Mouse (Mus musculus) splenic B cell, adult 2 months (primary cell): Measurements from ENCODE around the gene Herc4.

Source experiments
- DNase-seq: peaks from one replicate; pipeline ENCODE4 v3.0.0-alpha.2; 2011; ENCODE audit warnings: low read depth, low spot score
- H3K27me3 ChIP-seq: 2 replicates; pipeline ENCODE4 v1.6.1; 2012; ENCODE audit warnings: mild to moderate bottlenecking, low read length, moderate library complexity, mixed read lengths; ENCODE audit not compliant: control insufficient read depth, poor library complexity, insufficient read depth, severe bottlenecking
- H3K36me3 ChIP-seq: 2 replicates; pipeline ENCODE4 v1.6.1; 2012; ENCODE audit warnings: mild to moderate bottlenecking, low read length, moderate library complexity, mixed read lengths; ENCODE audit not compliant: control insufficient read depth, poor library complexity, insufficient read depth, severe bottlenecking

Herc4 gene

DNA sequence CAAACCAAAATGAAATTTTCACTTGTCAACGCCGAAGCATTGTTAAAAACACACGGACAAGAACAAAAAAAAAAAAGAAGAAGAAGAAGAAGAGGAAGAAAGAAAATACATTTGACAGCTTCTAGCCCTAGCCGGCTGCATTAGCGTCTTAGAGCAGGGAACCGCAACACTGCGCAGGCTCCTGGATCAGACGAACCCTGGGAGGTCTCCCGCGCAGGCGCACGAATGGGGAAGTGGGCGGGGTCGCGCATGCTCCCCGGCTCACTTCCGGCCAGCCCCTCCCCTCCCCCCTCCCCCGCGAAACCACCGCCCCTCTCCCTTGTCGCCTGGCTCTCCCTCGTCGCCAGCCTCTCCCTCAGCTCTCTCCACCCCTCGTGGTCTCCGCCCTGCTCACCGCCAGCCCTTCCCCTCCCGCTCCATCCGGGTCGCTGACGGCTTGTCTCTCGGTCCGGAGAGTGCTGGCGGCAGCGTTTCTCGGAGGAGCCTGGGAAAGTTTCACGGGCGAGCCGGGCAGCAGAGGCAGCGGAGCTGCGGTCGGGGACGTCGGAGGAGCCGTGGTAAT is at the start of gene Herc4:
Herc4 (plus strand) TSS at position 318 of the 562 bp plus-strand sequence.
- DNase-seq, result peak; percentile 97
- Histone ChIP-seq H3K27me3 (no peaks in the 10 kb centered on the region), H3K36me3 (peaks cover 4% of the 10 kb centered on the region; the same call in 1 of the 2 replicates)

DNA sequence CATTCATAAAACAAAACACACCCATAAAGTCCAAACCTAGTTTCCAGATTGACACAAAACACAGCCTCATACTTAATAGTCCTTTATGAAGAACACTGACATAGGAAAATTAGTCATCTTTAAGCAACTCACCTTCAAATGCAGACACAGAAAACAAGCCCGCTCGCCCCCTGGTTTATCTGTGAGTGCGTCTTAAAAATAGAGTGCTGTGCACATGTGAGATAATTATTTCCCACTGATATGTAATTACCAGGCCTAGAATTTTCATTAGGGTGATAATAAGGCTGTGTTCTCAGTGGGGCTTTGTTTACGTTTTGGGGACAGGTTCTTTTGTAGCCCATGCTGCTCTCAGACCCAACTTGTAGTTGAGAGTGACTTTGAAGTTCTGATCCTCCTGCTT is 44.6 kb upstream of the Herc4 start:
- H3K36me3 ChIP-seq, result no peaks in the 10 kb centered on the region
- DNase-seq, result no peak
- H3K27me3 ChIP-seq, result no peaks in the 10 kb centered on the region

DNA sequence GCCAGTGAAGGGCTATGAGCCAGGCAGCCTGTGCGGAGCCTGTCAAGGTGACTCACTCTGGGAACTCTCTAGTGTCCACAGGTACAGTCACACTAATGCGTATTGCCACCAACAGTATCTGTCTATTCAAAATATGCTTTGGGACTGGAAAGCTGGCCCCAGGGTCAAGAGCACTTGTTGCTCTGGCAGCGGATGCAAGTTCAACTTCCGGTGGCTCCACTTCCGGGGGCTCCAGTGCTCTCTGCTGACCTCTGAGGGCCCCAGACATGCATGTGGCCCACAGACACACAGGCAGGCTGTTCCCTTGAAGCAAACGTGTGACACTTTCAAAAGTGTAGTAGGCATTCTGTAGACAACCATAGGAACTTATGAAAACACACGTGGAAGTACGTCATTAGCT is 42.1 kb upstream of the Herc4 start:
- H3K36me3 ChIP-seq, result no peaks in the 10 kb centered on the region
- H3K27me3 ChIP-seq, result no peaks in the 10 kb centered on the region
- DNase-seq, result no peak

DNA sequence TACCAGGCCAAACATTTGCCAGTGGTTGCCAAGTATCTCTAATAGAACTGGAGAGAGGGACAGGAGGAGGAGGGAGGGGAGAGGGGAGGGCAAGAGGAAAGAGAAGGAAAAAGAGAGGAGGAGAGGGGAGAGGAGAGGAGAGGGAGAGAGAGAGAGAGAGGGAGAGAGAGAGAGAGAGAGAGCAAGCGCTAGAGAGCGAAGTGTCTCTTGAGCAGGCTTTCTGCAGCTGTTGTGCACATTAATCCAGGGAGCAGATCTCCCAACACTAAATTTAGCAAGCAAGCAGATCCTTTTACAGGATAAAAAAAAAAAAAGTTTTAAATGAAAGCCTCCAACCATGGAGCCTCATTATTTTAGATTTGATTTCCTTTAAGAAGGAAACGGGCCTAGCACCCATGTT is 40.6 kb upstream of the Herc4 start:
- H3K36me3 ChIP-seq, result no peaks in the 10 kb centered on the region
- no peak for DNase-seq
- H3K27me3 ChIP-seq, result no peaks in the 10 kb centered on the region

DNA sequence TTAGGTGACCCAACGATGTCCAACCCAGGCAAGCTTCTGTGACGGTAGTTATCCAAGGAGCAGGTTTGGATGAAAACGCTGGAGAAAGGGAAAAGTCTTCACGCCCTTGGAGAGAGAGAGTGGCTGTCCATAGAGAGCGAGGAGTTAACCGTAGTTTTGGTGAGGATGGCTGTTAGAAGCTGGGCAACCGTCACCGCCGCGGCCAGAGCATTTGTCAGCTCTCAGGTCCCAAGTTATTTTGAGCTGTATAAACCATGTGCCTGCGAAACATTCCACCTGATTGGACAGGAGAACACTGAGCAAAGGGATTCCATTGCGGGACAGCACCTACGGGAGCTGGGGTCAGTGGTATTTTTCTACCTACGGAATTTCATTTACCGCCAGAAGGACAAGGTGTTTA is 39.9 kb upstream of the Herc4 start, which contains the start of gene Mypn:
Mypn (minus strand) TSS at position 225 of the 400 bp plus-strand sequence.
- H3K27me3 ChIP-seq, result no peaks in the 10 kb centered on the region
- DNase-seq, result no peak
- no peaks in the 10 kb centered on the region for H3K36me3 ChIP-seq

DNA sequence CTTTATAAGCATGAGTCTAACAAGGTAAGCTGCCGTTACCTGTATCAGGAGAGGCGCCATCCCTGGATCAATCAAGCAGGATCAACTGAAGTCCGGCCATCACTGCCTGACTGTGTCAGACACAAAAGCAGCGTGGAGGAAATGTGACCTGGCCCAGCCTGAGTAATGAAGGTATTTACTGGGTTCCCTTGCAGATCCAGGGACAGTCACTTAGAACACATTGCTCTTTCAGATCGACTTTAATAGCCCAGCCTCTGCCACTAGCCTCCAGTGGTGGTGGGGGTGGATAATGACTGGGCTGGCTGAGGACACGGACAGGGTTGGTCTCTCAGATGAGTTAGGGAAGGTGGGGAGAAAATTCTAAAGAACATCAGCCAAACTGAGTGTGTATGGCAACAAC is 34.7 kb upstream of the Herc4 start:
- no peaks in the 10 kb centered on the region for H3K27me3 ChIP-seq
- no peak for DNase-seq
- H3K36me3 ChIP-seq, result no peaks in the 10 kb centered on the region

DNA sequence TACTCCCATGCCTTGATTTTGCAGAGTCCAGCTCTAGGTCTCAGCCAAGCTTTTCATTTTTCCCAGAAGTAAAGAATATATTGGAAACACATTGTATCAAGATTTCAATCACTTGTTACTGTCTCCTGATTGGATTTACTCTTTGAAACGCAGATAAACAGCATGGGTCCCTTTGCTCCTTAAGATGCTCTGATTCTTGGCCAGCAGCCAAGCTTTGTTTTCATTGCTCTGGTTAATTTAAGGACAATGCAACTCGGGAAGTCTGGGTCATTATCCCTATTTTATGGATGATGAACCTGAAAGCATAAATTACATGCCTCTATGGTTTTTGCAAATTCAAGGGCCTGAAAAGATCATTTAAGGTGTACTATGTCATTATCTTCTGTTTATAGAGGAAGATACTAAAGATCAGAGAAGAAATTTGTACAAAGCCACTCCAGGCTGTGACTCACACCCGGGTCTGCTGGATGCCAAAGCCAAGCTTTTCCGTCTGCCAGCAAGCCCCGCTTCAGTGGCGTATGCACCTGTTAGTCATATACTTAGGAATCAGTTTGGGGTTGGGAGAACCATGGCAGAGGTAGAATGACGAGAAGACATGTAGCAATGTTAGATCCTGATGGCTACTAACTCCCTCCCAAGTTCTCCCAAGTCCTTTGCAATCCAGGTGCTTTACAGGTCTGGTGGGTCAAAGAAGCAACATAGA is 22.4 kb upstream of the Herc4 start:
- DNase-seq, result no peak

DNA sequence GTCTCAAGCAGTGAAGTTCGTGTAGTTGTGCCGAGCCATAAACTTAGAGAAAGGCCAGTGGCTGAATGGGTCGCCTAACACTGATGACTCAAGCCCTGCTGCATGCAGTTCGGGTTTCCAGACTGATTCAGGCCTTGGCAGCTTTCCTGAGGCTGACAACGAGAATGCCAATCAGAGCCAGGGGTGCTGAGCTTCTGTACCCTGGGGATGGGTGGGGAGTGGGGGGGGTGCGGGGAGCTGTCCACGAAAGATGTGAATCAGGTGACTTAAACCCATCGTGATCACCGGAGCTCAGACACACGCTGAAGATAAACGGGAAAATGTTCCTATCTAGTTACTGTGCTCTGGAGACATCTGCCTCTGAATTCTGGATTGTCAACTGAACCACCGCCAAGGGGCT is 19.3 kb upstream of the Herc4 start:
- DNase-seq, result no peak
- Histone ChIP-seq H3K27me3 (no peaks in the 10 kb centered on the region), H3K36me3 (no peaks in the 10 kb centered on the region)

More for the DNA sequence above, 22.4 kb upstream of the Herc4 start:
- no peaks in the 10 kb centered on the region for H3K27me3 ChIP-seq
- no peaks in the 10 kb centered on the region for H3K36me3 ChIP-seq

DNA sequence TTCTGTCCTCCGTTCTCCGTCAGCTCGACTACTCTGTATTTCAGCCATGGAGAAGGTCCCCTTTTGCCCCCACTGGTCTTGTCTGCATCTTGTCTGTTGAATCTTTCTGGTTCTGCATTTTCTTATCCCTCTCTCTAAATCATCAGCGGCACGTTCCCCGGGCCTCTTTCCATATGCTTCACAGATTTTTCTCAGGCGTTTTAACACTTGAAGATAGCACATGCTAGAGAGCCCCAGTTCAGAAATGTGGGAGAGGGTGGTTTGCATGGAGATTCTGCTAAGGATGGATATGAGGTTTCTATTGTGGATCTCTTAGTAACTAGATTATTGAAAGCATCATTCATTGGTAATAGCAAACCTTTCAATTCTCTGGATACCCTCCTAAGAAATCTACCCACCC is 13.3 kb upstream of the Herc4 start:
- H3K27me3 ChIP-seq, result no peaks in the 10 kb centered on the region; the same call in 1 of the 2 replicates
- no peak for DNase-seq
- H3K36me3 ChIP-seq, result no peaks in the 10 kb centered on the region

DNA sequence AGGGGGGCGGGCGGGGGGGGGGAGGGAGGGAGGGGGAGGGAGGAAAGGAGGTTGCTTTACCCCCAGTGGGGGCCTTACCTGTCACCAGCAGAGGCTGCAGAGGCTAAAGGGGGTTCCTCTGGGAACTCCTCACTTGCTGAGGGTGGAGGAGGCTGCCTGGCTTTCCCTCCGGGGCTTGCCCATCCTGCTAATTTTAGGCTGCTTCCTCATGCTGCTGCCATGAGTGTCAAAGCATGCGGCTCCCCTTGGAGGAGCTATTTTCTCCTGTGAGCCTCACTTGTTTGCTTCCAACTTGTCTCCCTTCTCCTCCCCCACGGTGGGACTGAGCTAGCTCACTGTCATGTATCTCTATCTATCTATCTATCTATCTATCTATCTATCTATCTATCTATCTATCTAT is 12.8 kb upstream of the Herc4 start:
- no peak for DNase-seq
- H3K27me3 ChIP-seq, result no peaks in the 10 kb centered on the region; the same call in 1 of the 2 replicates
- H3K36me3 ChIP-seq, result no peaks in the 10 kb centered on the region

DNA sequence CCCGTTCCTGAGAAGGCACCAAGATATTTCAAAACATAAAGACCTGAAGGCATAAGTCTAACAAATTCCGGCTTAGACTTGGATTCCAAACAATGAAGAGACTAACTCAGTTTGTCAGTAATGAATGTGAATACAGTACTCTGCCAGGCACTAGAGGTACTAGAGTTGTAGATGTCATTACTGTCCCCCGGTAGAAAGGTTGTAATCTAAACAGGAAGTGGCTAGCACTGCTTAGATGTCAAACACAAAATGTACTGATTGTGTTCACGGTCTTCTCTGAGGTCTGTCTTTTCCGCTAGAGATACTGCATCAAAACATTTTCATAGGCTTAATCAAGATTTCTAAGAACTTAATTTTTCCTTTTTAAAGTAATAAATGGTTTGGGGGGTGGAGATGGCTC is 12.0 kb upstream of the Herc4 start:
- H3K27me3 ChIP-seq, result no peaks in the 10 kb centered on the region; the same call in 1 of the 2 replicates
- DNase-seq, result no peak
- H3K36me3 ChIP-seq, result no peaks in the 10 kb centered on the region

DNA sequence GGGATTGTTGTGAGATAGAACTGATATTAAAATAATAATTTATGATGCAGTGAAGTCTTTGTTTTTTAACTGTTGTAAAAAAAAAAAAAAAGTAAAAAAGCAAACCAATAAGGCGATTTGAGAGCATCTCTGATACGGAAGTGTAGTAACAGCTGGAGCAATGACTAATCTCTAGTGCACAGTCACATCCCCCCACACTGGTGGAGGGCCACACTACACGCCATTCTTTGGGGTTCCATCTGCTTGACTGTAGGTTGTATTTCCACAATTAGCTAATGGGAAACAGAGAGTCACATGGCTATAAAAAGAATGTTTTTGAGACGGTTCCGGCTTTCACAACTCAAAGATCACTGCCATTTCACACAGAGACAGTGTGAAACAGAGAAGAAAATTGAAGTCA is 9.5 kb upstream of the Herc4 start:
- Histone ChIP-seq H3K27me3 (no peaks in the 10 kb centered on the region; the same call in 1 of the 2 replicates), H3K36me3 (no peaks in the 10 kb centered on the region)
- DNase-seq, result no peak

DNA sequence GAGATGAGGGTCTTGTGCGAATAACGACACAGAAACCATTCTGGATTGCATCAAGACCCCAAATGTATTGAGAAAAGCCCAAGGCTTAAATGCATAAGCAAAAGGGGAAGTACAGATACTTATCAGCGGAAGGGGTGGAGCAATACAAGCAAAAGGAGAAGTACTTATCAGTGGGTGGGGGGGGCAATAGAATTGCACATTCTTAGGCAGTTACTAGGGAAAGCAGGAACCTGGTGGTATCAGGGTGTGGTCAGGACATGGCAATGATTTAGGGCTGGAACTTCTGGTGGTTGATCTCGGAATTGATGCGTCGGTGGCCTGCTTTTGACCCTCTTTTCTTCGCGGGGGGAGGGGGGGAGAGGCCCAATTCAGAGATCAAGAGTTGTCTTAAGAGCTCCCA is 7.7 kb upstream of the Herc4 start:
- DNase-seq, result peak; percentile 70
- Histone ChIP-seq H3K36me3 (no peaks in the 10 kb centered on the region), H3K27me3 (no peaks in the 10 kb centered on the region; the same call in 1 of the 2 replicates)

DNA sequence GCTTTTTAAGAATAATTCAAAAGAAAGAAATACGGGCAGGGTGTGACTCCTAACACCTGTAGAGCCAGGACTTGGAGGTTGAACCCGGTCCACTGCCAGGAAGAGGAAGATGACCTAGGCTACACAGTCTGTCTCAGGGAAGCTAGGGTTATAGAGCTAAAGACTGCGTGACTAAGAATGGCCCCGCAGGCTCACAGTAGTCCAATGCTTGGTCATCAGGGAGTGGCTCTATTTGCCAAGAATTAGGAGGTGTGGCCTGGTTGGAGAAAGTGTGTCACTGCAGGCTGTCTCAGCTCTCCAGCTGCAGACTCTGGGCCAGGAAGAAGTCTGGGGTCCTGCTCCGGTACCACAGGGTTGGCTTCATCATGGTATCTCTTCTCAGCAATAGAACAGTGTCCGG is 6.9 kb upstream of the Herc4 start:
- DNase-seq, result no peak
- H3K27me3 ChIP-seq, result no peaks in the 10 kb centered on the region

DNA sequence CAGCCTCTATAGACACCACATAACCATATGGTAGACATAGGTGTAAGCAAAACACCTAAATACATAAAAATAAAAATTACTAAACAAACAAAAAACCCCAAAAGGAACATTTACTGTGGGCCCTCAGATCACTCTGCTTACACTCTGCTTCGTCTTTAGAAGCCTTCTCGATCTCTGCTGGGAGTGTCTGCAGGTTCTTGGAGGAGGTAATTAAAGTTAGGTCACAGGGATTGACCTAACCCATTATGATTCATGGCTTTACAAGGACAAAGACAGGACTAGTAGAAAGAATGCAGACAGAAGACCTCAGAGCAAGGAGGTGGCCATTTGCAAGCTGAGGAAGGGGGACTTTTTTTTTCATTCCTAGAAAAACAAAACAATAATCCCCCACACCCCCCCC is 6.4 kb upstream of the Herc4 start:
- no peak for DNase-seq
- no peaks in the 10 kb centered on the region for H3K27me3 ChIP-seq
- H3K36me3 ChIP-seq, result no peaks in the 10 kb centered on the region

More for the DNA sequence above, 6.9 kb upstream of the Herc4 start:
- H3K36me3 ChIP-seq, result no peaks in the 10 kb centered on the region
